Mouse (Mus musculus) CH12.LX (cell line): ENCODE results near the gene Slc9c1.

ENCODE experiments used
- CTCF ChIP-seq, 2 experiments: IDR thresholded peaks in 1 of 2; conservative IDR thresholded peaks in 1 of 2; 2 replicates each; pipeline ENCODE4 v1.5.1; 2011 to 2012; ENCODE audit warnings: low read depth in 2 of 2, low read length in 2 of 2, improper control_type of control experiment in 1 of 2, inconsistent platforms in 1 of 2, mild to moderate bottlenecking in 1 of 2, moderate library complexity in 1 of 2
- POLR2A ChIP-seq: IDR thresholded peaks from 2 replicates; pipeline ENCODE4 v1.6.1; 2011; ENCODE audit warnings: low read depth, mild to moderate bottlenecking, improper control_type of control experiment, low read length

DNA sequence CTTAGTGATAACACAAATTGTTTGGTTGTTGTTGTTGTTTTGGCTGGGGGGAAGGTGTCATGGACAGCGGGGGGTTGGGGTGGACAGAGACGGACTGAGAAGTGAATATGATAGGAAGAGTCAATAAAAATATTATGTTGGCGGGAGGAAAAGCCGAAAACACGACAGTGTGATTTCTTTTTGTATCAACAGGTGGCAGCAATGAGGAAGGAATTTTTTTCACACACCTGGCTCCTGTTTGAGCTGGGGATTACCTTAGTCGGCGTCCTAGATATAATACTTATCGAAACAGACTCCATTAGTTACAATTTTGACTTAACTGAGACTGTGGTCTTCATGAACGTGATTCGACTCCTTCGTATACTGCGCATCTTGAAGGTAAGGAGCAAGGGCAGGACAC is 44.8 kb downstream of the Slc9c1 start:
- TF ChIP-seq CTCF (conservative IDR thresholded peaks at IDR 0.05 in 1 of 2, IDR thresholded peaks at IDR 0.05 in 1 of 2; ENCODE audit: low read depth in 2 of 2, low read length in 2 of 2) = peak in 1 of 2 experiments; percentile 60; a peak in 2 of 4 replicates
- no peak for TF ChIP-seq POLR2A
